Mouse (Mus musculus): ENCODE results near the gene Gm6525.

- TF ChIP-seq POLR2A (IDR thresholded peaks at IDR 0.05; ENCODE audit: extremely low read depth, insufficient read depth, low read length) (no peak), CTCF (IDR thresholded peaks at IDR 0.05; ENCODE audit: extremely low read depth, insufficient read depth, low read length) (no peak)
Measured at GRCm38 (mm10) chr3:84130776-84131175, 43.1 kb upstream of the Gm6525 start.

All from cortical plate, adult 2 months (tissue).